Mouse (Mus musculus): ENCODE results near the gene Slit3.

DNA sequence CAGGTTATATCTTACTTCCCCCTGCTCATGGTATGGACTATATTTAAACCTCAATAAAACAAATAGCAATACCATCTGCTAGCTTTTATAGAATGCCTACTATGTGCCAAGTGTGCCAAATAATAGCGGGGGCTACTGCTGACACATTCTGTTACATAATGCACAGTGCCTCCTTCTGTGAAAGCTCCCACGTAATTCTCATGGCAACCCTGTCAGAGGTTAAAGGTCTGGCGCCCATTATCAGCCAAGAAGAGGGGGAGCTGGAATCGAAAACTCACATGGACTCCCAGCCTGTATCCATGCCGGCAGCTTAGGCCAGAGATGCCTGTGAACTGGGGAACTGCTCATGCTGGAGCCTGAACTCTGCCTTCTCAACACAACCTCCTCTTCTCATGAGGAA is 548.5 kb downstream of the Slit3 start:
- no peak for TF ChIP-seq CTCF (IDR thresholded peaks at IDR 0.05; ENCODE audit: low read depth, low read length)
- no peak for TF ChIP-seq POLR2A (IDR thresholded peaks at IDR 0.05; ENCODE audit: extremely low read depth, insufficient read depth, low read length)
